Mouse (Mus musculus): ENCODE measurements around the gene Apeh.

GRCm38 (mm10) chr9:108049561-108050251 is 44.7 kb downstream of the Apeh start:
- TF ChIP-seq GATA1 (IDR thresholded peaks at IDR 0.05; ENCODE audit: low read depth, low read length), result no peak
- no peak for TF ChIP-seq MAX (IDR thresholded peaks at IDR 0.05; ENCODE audit: low read length)
- no peak for TF ChIP-seq MAFK (IDR thresholded peaks at IDR 0.05; ENCODE audit: borderline replicate concordance, low read depth, low read length)
- TF ChIP-seq ZNF384 (IDR thresholded peaks at IDR 0.05; ENCODE audit: low read depth, low read length), result no peak
- TF ChIP-seq TCF12 (IDR thresholded peaks at IDR 0.05; ENCODE audit: low read depth, low read length), result no peak
- TF ChIP-seq USF1 (IDR thresholded peaks at IDR 0.05; ENCODE audit: low read depth, low read length), result no peak
- TF ChIP-seq POLR2A (IDR thresholded peaks at IDR 0.05; ENCODE audit: control insufficient read depth in 1 of 2, insufficient read depth in 1 of 2, low read depth in 1 of 2, low read length in 2 of 2, poor library complexity in 1 of 2), result no peak
- TF ChIP-seq CTCF (IDR thresholded peaks at IDR 0.05 in 2 of 3, conservative IDR thresholded peaks at IDR 0.05 in 1 of 3; ENCODE audit: control insufficient read depth in 1 of 3, insufficient read depth in 1 of 3, low read depth in 2 of 3, low read length in 3 of 3, poor library complexity in 1 of 3, severe bottlenecking in 1 of 3), result no peak
- TF ChIP-seq NELFE (IDR thresholded peaks at IDR 0.05; ENCODE audit: low read depth, low read length), result no peak
- no peak for TF ChIP-seq ZC3H11A (IDR thresholded peaks at IDR 0.05; ENCODE audit: low read depth, low read length)
- TF ChIP-seq EP300 (IDR thresholded peaks at IDR 0.05; ENCODE audit: low read depth in 1 of 2, low read length in 2 of 2), result no peak
- TF ChIP-seq MYB (IDR thresholded peaks at IDR 0.05; ENCODE audit: low read depth, low read length), result no peak
- no peak for TF ChIP-seq CHD1 (IDR thresholded peaks at IDR 0.05; ENCODE audit: low read depth, low read length)
